Mouse (Mus musculus) heart, embryonic 14.5 days (tissue): ENCODE measurements around the gene Itgb4. TPM values are rescaled to one million over a fixed set of nuclear protein-coding genes. Genes with fewer than 3 reads are reported as not detected.
A peak's percentile ranks its signal among the peaks of the same experiment; 100 is the strongest.

Source experiments
- ATAC-seq: fragments of 200-750 bp; cut with Nextera tagmentation; 2 replicates; pipeline ENCODE4 v1.8.0; 2017; ENCODE audit warnings: low read depth, moderate TSS enrichment; ENCODE audit not compliant: insufficient number of reproducible peaks, insufficient read depth, low FRiP score
- H3K27ac ChIP-seq, 2 experiments: fragments of 200-500 bp in 1 of 2; fragments of 300-500 bp in 1 of 2; sonication (generic) in 1 of 2; replicated peaks in 1 of 2; 2 replicates each; pipeline ENCODE4 v1.5.1; 2012 to 2014; ENCODE audit warnings: low read depth in 2 of 2, low read length in 2 of 2, control low read depth in 1 of 2, mild to moderate bottlenecking in 1 of 2, mixed read lengths in 1 of 2; ENCODE audit not compliant: control insufficient read depth in 1 of 2, insufficient read depth in 1 of 2
- H3K27me3 ChIP-seq: fragments of 300-500 bp; sonication (generic); 2 replicates; pipeline ENCODE4 v1.6.1; 2014; ENCODE audit warnings: mild to moderate bottlenecking, low read length, control low read depth; ENCODE audit not compliant: control insufficient read depth, insufficient read depth
- H3K36me3 ChIP-seq: fragments of 300-500 bp; sonication (generic); 2 replicates; pipeline ENCODE4 v1.6.1; 2014; ENCODE audit warnings: mild to moderate bottlenecking, control low read depth, low read length, mixed read lengths; ENCODE audit not compliant: control insufficient read depth, insufficient read depth
- H3K4me1 ChIP-seq, 2 experiments: fragments of 200-500 bp in 1 of 2; fragments of 300-500 bp in 1 of 2; sonication (generic) in 1 of 2; 2 replicates each; pipeline ENCODE4 v1.6.1; 2012 to 2014; ENCODE audit warnings: low read length in 2 of 2, control low read depth in 1 of 2, mixed read lengths in 1 of 2; ENCODE audit not compliant: control insufficient read depth in 2 of 2, insufficient read depth in 2 of 2
- H3K4me2 ChIP-seq: fragments of 300-500 bp; sonication (generic); 2 replicates; pipeline ENCODE4 v1.6.1; 2014; ENCODE audit warnings: mild to moderate bottlenecking, low read length
- H3K4me3 ChIP-seq, 2 experiments: fragments of 200-500 bp in 1 of 2; fragments of 300-500 bp in 1 of 2; sonication (generic) in 1 of 2; 2 replicates each; pipeline ENCODE4 v1.5.1; 2012 to 2014; ENCODE audit warnings: low read length in 2 of 2, mild to moderate bottlenecking in 2 of 2, control low read depth in 1 of 2, low read depth in 1 of 2, moderate library complexity in 1 of 2; ENCODE audit not compliant: control insufficient read depth in 1 of 2, insufficient read depth in 1 of 2
- H3K9ac ChIP-seq: fragments of 300-500 bp; sonication (generic); 2 replicates; pipeline ENCODE4 v1.6.1; 2014; ENCODE audit warnings: mild to moderate bottlenecking, low read length
- H3K9me3 ChIP-seq: fragments of 300-500 bp; sonication (generic); 2 replicates; pipeline ENCODE4 v1.6.1; 2016; ENCODE audit warnings: low read length, control low read depth; ENCODE audit not compliant: control insufficient read depth
- WGBS: fragments of 180-500 bp; shearing (Covaris S2); extraction: QIAGEN DNeasy Blood & Tissue Kit; methylation state at CpG from one replicate; pipeline ENCODE4 v1.1.7; 2014; 5-methylcytosine and 5-hydroxymethylcytosine counted together
- polyA plus RNA-seq: library from polyadenylated mRNA; unstranded; fragments of >200 nt; fragmentation: Nextera tagmentation; extraction: Ambion mirVana; gene quantifications from 2 replicates; pipeline ENCODE4 v1.2.1, GENCODE M21; 2014

Gene Itgb4
- polyA plus RNA-seq, 1 experiment from 2014 or later = 0.93 TPM

DNA sequence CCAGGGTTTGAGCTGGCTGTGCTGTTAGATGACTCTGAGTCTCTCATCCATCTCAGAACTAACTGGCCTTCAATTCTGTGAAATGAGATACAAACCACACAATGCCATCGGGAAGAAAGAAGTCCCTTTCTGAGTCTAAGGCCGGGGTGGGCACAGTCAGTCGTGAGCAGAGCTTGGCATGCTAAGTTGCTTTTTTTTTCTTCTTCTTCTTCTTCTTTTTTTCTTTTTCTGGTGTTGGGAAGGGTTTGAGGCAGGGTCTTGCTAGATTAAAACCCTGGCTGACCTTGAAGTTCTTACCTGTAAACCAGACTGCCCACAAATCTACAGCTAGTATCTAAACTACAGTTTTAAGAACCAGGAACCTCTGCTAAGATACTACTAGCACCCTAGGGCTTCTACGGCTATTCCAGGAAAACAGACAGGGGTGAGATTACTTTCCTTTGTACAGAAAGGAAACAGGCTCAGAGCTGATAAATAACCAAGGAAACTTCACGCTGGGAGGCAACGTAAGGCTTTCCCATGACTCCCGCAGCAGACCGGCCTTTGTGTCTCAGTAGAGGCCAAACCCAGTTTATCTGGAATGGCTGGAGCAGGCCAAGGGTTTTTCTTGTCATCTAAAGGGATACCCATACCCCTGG, 29.8 kb downstream of the Itgb4 start:
- peaks cover 26% of the 10 kb centered on the region for H3K36me3 ChIP-seq
- no peaks in the 10 kb centered on the region for H3K9me3 ChIP-seq
- peak overlapping the region; percentile 65 to 85 for H3K27ac ChIP-seq
- H3K4me2 ChIP-seq = peak overlapping the region; percentile 82
- peaks cover 7% of the 10 kb centered on the region; the same call in 1 of the 2 replicates for H3K27me3 ChIP-seq
- peak overlapping the region; percentile 78 for H3K9ac ChIP-seq
- no peak for ATAC-seq
- WGBS = 24% methylated on average over 8 of the region's 8 CpGs
- peak overlapping the region; percentile 39 to 42 for H3K4me3 ChIP-seq
- H3K4me1 ChIP-seq = peaks cover 10 to 17% of the 10 kb centered on the region in 2 experiments

DNA sequence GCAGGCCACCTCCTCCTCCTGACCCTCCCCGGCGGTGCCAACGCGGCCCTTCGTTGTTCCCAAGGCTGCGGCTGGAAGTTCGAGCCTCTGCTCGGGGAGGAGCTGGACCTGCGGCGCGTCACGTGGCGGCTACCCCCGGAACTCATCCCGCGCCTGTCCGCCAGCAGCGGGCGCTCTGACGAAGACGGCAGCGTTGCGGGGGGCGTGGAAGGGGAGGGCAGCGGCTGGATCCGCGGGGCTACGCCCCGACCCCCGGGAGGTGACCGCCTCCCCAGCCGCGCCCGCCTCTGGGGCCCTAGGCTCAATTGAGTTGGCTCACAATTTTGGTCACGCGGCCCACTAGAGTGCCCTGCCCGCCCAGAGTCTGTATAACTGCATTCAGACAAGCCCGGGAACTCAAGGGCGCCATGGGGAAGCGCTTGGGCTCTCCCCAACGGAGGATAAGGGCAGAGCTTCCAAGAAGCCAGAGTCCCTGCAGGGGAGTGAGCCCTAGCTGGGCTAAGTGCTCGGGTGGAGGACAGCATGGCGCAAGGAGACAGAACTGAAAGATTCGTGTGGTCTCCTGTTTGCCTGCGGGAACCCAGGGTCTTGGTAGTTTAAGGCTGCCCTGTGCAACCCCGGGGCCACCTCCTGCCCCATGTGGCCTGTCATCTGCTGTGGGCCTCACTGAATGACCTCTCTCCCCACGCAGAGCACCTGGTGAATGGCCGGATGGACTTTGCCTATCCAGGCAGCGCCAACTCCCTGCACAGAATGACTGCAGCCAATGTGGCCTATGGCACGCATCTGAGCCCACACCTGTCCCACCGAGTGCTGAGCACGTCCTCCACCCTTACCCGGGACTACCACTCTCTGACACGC, 30.6 kb downstream of the Itgb4 start:
- peaks cover 10 to 17% of the 10 kb centered on the region in 2 experiments for H3K4me1 ChIP-seq
- H3K4me2 ChIP-seq = peak overlapping the region; percentile 82
- H3K9me3 ChIP-seq = no peaks in the 10 kb centered on the region
- H3K9ac ChIP-seq = peak overlapping the region; percentile 78
- peak overlapping the region; percentile 39 to 42 for H3K4me3 ChIP-seq
- WGBS = 5% methylated on average over 51 of the region's 54 CpGs
- H3K36me3 ChIP-seq = peaks cover 34% of the 10 kb centered on the region
- H3K27ac ChIP-seq = peak overlapping the region; percentile 81 to 85
- H3K27me3 ChIP-seq = peaks cover 3% of the 10 kb centered on the region; the same call in 1 of the 2 replicates
- peak; percentile 52 for ATAC-seq

DNA sequence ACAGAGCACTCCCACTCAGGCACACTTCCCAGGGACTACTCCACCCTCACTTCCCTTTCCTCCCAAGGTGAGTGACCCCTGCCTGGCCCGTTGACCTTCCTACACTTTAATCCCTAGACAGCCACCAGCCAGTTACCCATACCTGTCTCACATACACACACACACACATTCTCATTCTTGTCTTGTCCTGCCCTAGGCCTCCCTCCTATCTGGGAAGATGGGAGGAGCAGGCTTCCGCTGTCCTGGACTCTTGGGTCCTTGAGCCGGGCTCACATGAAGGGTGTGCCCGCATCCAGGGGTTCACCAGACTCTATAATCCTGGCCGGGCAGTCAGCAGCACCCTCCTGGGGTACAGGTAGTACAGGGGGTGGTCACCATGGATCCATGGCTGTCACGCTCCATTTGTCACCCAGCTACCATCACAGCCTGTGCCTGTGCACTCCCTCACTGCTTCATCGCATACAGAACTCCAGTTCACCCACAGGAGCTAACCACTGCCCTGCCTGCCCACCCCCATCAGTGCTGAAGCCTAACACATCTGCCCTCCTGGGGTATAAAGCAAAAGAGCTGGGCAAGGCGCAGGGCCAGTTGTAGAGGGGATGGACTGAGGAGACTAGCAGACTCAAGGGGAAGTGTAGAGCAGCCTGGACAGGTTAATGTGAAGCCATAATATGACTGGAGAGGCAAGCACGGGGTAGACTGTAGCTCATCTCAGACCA, 31.4 kb downstream of the Itgb4 start:
- Histone ChIP-seq H3K27ac (peak overlapping the region; percentile 81 to 85; a peak in 3 of 4 replicates), H3K4me3 (peak overlapping the region in 1 of 2 experiments; percentile 42; a peak in 3 of 4 replicates), H3K4me1 (peaks cover 10 to 17% of the 10 kb centered on the region in 2 experiments), H3K4me2 (peak overlapping the region; percentile 82), H3K36me3 (peaks cover 42% of the 10 kb centered on the region), H3K9ac (peak overlapping the region; percentile 78), H3K27me3 (no peaks in the 10 kb centered on the region), H3K9me3 (no peaks in the 10 kb centered on the region)
- ATAC-seq = no peak
- 60% methylated on average over 9 of the region's 9 CpGs for WGBS

DNA sequence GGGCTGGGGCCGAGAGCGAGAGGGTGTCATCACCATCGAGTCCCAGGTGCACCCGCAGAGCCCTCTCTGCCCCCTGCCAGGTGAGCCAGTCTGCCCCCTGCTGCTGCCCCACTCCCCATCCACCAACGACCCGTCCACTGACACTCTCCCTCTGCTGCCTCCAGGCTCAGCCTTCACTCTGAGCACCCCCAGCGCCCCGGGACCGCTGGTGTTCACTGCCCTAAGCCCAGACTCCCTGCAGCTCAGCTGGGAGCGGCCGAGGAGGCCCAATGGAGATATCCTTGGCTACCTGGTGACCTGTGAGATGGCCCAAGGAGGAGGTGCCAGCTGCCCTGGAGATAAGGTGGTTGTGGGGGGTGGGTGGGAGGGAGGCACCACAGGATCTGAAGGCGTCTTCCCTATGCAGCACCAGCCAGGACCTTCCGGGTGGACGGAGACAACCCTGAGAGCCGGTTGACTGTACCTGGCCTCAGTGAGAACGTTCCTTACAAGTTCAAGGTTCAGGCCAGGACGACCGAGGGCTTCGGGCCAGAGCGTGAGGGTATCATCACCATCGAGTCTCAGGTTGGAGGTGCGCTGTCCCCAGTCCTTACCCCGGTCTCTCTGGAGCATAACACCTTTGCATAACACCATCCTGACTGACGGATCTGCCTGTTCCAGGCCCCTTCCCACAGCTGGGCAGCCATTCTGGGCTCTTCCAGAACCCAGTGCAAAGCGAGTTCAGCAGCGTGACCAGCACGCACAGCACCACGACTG, 32.8 kb downstream of the Itgb4 start:
- Histone ChIP-seq H3K27ac (no peak overlapping the region), H3K4me1 (peaks cover 15 to 24% of the 10 kb centered on the region in 2 experiments), H3K27me3 (no peaks in the 10 kb centered on the region), H3K4me2 (no peak overlapping the region), H3K9ac (no peak overlapping the region), H3K9me3 (no peaks in the 10 kb centered on the region), H3K36me3 (peaks cover 42% of the 10 kb centered on the region), H3K4me3 (no peak overlapping the region)
- ATAC-seq = no peak
- 87% methylated on average over 28 of the region's 28 CpGs for WGBS

DNA sequence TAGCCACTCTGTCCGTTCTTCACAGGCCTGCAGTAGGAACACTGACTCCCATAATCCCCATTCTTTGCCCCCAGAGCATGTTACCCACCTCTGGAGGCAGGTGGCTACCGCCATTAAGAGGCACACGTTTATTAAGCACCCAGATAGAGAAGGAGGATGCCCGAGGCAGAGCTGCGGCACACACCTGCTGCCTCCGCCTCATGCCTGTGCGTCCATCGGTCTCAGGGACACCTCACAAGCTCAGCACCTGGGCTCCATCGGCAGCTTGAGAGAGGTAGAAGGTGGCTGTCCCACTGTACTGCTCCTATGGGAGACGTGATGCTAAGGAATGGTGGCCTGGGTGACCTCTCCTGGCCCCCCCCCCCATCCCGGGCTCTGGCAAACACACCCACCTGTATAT, 33.9 kb downstream of the Itgb4 start:
- no peak for ATAC-seq
- no peaks in the 10 kb centered on the region for H3K27me3 ChIP-seq
- no peak overlapping the region for H3K4me3 ChIP-seq
- no peaks in the 10 kb centered on the region for H3K9me3 ChIP-seq
- H3K27ac ChIP-seq = no peak overlapping the region
- H3K36me3 ChIP-seq = peaks cover 42% of the 10 kb centered on the region
- 90% methylated on average over 11 of the region's 11 CpGs for WGBS
- H3K4me2 ChIP-seq = no peak overlapping the region
- peaks cover 19 to 24% of the 10 kb centered on the region in 2 experiments for H3K4me1 ChIP-seq
- H3K9ac ChIP-seq = no peak overlapping the region

DNA sequence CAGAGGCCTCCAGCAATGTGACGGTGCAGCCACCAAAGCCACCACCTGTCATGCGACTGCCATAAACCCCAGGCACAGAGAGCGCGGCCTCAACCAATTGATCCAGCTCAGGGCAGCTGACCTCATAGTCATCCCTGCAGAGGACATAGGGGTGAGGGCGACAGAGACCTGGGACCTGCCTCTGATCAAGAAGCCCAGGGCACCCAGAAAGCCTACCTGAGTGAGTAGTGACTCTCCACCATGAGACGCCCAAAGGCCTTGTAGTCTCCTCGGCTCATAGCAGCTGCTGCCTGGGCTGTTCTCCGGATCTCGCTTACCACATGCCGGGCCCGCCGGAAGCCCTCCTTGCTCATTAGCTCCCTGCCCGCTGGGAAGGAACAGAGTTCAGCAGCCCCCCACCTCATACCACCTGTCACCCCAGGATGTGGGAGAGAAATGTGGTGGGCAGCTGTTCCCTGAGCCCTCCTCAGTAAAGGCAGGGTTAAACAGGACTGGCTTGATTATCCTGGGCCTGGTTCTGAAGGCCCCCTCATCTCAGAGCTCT, 34.4 kb downstream of the Itgb4 start:
- Histone ChIP-seq H3K4me1 (peaks cover 19 to 24% of the 10 kb centered on the region in 2 experiments), H3K4me3 (no peak overlapping the region), H3K27me3 (no peaks in the 10 kb centered on the region), H3K9ac (no peak overlapping the region), H3K36me3 (peaks cover 42% of the 10 kb centered on the region), H3K4me2 (no peak overlapping the region), H3K9me3 (no peaks in the 10 kb centered on the region), H3K27ac (no peak overlapping the region)
- 95% methylated on average over 13 of the region's 13 CpGs for WGBS
- ATAC-seq = no peak
